Mouse (Mus musculus) limb, embryonic 11.5 days (tissue): Measurements from ENCODE around the gene Dnah10. TPM values are rescaled to one million over a fixed set of nuclear protein-coding genes. Genes with fewer than 3 reads are reported as not detected.

Source experiments
- ATAC-seq: fragments of 200-750 bp; cut with Nextera tagmentation; 2 replicates; pipeline ENCODE4 v1.8.0; 2017; ENCODE audit warnings: low read depth; ENCODE audit not compliant: insufficient number of reproducible peaks, low FRiP score, low TSS enrichment
- DNase-seq: peaks from one replicate; pipeline ENCODE4 v3.0.0-alpha.2; 2015; ENCODE audit warnings: low spot score
- H3K27ac ChIP-seq: fragments of 300-500 bp; sonication (generic); replicated peaks from 2 replicates; pipeline ENCODE4 v1.5.1; 2014; ENCODE audit warnings: low read depth, mild to moderate bottlenecking, low read length
- H3K27me3 ChIP-seq: fragments of 300-500 bp; sonication (generic); 2 replicates; pipeline ENCODE4 v1.6.1; 2014; ENCODE audit warnings: mild to moderate bottlenecking, low read length, mixed read lengths; ENCODE audit not compliant: control insufficient read depth, insufficient read depth
- H3K36me3 ChIP-seq: fragments of 300-500 bp; sonication (generic); 2 replicates; pipeline ENCODE4 v1.6.1; 2014; ENCODE audit warnings: mild to moderate bottlenecking, low read length, moderate library complexity, mixed read lengths; ENCODE audit not compliant: control insufficient read depth, insufficient read depth
- H3K4me1 ChIP-seq: fragments of 300-500 bp; sonication (generic); 2 replicates; pipeline ENCODE4 v1.6.1; 2014; ENCODE audit warnings: low read length, mixed read lengths; ENCODE audit not compliant: control insufficient read depth, insufficient read depth
- H3K4me2 ChIP-seq: fragments of 300-500 bp; sonication (generic); 2 replicates; pipeline ENCODE4 v1.6.1; 2014; ENCODE audit warnings: low read depth, mild to moderate bottlenecking, moderate library complexity; ENCODE audit not compliant: severe bottlenecking
- H3K4me3 ChIP-seq: fragments of 300-500 bp; sonication (generic); 2 replicates; pipeline ENCODE4 v1.5.1; 2014; ENCODE audit warnings: low read depth, low read length
- H3K9ac ChIP-seq: fragments of 300-500 bp; sonication (generic); 2 replicates; pipeline ENCODE4 v1.6.1; 2014; ENCODE audit warnings: mild to moderate bottlenecking, low read length
- H3K9me3 ChIP-seq: fragments of 300-500 bp; sonication (generic); 2 replicates; pipeline ENCODE4 v1.6.1; 2016; ENCODE audit warnings: low read length; ENCODE audit not compliant: control insufficient read depth
- WGBS: fragments of 180-500 bp; shearing (Covaris S2); extraction: QIAGEN DNeasy Blood & Tissue Kit; methylation state at CpG from one replicate; pipeline ENCODE4 v1.1.7; 2014; 5-methylcytosine and 5-hydroxymethylcytosine counted together
- polyA plus RNA-seq: library from polyadenylated mRNA; unstranded; fragments of >200 nt; fragmentation: Nextera tagmentation; extraction: Ambion mirVana; gene quantifications from 2 replicates; pipeline ENCODE4 v1.2.1, GENCODE M21; 2014

Dnah10 gene
- polyA plus RNA-seq, 1 experiment from 2014 or later, result not detected

DNA sequence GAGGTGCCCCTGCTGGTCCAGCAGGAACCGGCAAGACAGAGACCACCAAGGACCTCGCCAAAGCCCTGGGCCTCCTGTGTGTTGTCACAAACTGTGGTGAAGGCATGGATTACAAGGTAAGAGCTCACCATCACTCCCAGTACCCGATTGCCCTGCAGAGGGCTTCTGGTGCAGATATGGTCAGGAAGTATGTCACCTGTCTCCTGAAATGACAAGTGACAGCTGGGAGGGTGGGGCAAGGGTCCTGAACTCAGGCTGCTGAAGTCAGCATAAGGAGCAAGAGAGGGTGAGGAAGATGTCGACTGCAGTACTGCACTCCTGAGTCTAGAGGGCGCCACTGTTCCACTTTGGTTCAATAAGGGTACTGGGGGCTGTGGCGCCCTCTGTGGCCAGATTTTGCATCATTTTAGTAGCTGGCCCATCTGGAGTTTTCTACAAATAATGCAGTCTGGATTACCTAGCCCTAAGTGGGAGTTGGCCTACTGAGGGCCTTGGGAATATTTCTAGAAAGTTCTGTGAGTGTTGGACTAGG lies 52.4 kb downstream of the Dnah10 start:
- Histone ChIP-seq H3K36me3 (no peaks in the 10 kb centered on the region), H3K9me3 (no peaks in the 10 kb centered on the region; the same call in 1 of the 2 replicates), H3K4me1 (no peaks in the 10 kb centered on the region), H3K27ac (no peak overlapping the region), H3K9ac (no peak overlapping the region), H3K4me2 (no peak overlapping the region), H3K27me3 (no peaks in the 10 kb centered on the region), H3K4me3 (no peak overlapping the region)
- DNase-seq (peak; percentile 58), ATAC-seq (no peak)
- WGBS, result 61% methylated on average over 6 of the region's 6 CpGs

DNA sequence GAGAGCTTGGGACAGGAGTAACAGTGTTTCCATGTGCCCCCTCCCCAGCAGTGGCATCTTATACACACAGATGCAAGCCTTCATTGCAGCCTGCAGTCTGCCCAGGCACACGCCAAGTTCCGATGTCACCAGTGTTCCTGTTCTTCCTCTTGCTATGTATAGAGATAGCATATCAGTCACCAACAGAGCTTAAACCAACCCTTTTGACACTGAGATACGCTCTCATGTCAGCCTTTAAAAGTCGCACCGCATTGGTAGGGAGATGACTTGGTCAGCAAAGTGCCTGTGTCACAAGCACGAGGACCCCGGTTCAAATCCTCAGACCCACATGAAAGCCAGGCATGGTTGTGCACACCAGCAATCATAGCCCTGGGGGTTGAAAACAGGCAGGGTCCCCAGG lies 55.0 kb downstream of the Dnah10 start:
- no peaks in the 10 kb centered on the region for H3K4me1 ChIP-seq
- ATAC-seq (no peak), DNase-seq (no peak)

DNA sequence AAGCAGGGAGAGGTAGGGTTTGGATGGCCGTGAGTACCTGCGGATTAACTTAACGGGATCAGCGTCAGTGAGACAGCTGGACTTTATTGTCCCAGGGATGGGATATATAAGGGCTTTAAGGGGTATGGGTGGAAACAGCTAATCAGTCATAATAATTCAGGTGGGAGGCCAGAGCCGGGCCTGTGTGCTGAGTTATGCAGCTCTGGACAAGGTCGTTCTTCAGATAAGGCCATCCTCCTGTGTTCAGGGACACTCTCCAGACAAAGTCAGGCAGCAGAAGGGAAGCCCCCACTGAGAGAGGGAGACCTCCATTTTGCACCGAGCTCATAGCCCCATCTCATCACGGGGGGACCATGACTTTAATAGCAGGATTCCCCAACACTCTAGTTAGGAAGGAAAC lies 56.8 kb downstream of the Dnah10 start:
- Histone ChIP-seq H3K9me3 (no peaks in the 10 kb centered on the region; the same call in 1 of the 2 replicates), H3K27ac (no peak overlapping the region), H3K4me3 (no peak overlapping the region), H3K4me2 (no peak overlapping the region), H3K9ac (no peak overlapping the region), H3K27me3 (no peaks in the 10 kb centered on the region), H3K4me1 (no peaks in the 10 kb centered on the region), H3K36me3 (no peaks in the 10 kb centered on the region)
- DNase-seq (no peak), ATAC-seq (no peak)
- 83% methylated on average over 8 of the region's 8 CpGs for WGBS

More for the DNA sequence above, 55.0 kb downstream of the Dnah10 start:
- Histone ChIP-seq H3K4me2 (no peak overlapping the region), H3K9ac (no peak overlapping the region), H3K27ac (no peak overlapping the region), H3K36me3 (no peaks in the 10 kb centered on the region), H3K9me3 (no peaks in the 10 kb centered on the region; the same call in 1 of the 2 replicates), H3K27me3 (no peaks in the 10 kb centered on the region), H3K4me3 (no peak overlapping the region)
- 92% methylated on average over 7 of the region's 7 CpGs for WGBS

DNA sequence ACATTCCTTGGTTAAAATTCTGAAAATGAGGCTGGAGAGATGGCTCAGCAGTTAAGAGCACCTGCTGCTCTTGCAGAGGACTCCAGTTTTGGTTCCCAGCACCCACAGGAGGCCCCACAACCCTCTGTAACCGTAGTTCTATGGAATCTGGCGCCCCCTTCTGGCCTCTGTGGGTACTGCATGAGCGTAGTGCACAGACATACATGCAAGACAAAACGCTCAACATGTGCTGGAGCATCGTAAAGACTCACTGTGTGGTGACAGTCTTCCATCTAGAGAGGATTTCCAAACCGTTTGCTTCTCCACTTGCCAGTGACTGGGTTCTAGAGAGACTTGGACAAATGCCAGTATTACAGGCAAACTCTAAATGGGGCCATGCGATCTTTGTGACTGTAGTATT lies 60.8 kb downstream of the Dnah10 start:
- no peak for ATAC-seq
- Histone ChIP-seq H3K27me3 (no peaks in the 10 kb centered on the region), H3K4me2 (no peak overlapping the region), H3K4me3 (no peak overlapping the region), H3K9ac (no peak overlapping the region), H3K4me1 (no peaks in the 10 kb centered on the region), H3K36me3 (no peaks in the 10 kb centered on the region), H3K9me3 (no peaks in the 10 kb centered on the region), H3K27ac (no peak overlapping the region)
- WGBS, result 81% methylated on average over 7 of the region's 7 CpGs
- DNase-seq, result no peak

DNA sequence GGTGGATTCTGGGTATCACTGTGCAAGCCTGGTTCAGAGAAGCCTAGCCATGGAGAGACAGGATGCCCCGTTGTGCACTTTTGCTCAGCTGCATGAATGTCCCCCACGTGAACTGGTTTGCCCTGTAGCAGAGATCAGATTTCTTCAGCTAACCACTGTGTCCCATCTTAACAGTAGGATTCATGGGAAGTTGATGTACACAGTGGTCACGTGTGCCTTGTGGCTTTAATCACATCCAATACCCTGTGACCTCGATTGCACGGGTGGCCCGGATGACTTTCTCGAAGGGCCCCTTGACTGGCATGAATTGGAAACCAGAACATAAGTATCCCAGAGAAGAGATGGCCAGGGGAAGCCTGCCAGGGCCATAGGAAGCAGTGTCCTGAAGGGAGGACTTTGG lies 67.2 kb downstream of the Dnah10 start:
- Histone ChIP-seq H3K9me3 (no peaks in the 10 kb centered on the region), H3K9ac (no peak overlapping the region), H3K27me3 (no peaks in the 10 kb centered on the region), H3K4me2 (no peak overlapping the region), H3K27ac (no peak overlapping the region), H3K4me1 (no peaks in the 10 kb centered on the region), H3K4me3 (no peak overlapping the region), H3K36me3 (no peaks in the 10 kb centered on the region)
- 93% methylated on average over 7 of the region's 7 CpGs for WGBS
- no peak for ATAC-seq
- DNase-seq, result no peak

DNA sequence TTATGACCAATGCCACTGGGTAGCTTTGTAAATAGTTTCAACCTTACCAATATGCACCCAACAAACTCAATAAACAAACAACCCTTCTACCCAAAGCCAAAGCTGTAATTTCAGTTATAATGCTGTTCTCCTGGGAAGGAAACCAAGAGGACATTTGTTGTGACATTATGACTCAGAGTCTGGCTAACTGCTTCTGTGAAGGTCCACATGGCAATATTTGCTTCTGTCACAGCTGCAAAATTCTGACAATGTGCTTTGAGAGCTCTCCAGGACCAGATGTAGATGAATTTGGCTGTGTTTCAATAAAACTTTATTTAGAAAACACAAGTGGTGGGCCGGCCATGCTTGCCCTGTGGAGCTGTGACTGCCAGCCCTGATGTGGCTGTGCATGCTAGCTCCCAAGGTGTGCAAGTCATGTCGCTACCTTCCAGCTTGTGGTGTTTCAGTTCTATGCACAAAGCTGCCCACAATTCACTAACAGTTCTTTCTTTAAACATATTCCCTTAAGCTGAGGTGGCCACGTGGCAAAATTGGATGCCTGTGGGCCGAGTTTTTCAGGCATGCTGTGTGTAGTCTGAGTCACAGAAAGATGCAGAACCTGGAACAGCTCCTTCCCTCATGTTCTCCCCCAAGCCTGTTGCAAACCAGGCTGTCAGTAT lies 85.0 kb downstream of the Dnah10 start:
- H3K4me3 ChIP-seq, result no peak overlapping the region
- no peak overlapping the region for H3K9ac ChIP-seq
- no peaks in the 10 kb centered on the region for H3K9me3 ChIP-seq
- no peaks in the 10 kb centered on the region for H3K4me1 ChIP-seq
- DNase-seq (no peak), ATAC-seq (no peak)
- 86% methylated on average over 4 of the region's 4 CpGs for WGBS
- H3K36me3 ChIP-seq, result no peaks in the 10 kb centered on the region
- H3K4me2 ChIP-seq, result no peak overlapping the region
- H3K27me3 ChIP-seq, result no peaks in the 10 kb centered on the region
- H3K27ac ChIP-seq, result no peak overlapping the region

DNA sequence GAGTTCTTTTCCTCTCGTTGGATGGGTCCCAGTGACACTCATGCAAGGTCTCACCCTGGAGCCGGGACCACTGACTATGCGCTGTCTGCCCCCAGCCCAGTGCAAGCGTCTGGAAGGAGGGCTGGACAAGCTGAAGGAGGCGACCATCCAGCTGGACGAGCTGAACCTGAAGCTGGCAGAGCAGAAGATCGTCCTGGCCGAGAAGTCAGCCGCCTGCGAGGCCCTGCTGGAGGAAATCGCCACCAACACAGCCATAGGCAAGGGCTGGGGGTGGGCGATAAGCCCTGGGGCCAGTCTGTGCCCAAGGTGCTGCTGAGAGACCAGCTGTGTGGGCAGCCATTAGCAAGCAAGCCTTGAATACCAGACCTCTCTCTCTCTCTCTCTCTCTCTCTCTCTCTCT lies 87.6 kb downstream of the Dnah10 start:
- H3K4me3 ChIP-seq, result no peak overlapping the region
- ATAC-seq, result no peak
- H3K36me3 ChIP-seq, result no peaks in the 10 kb centered on the region
- H3K9ac ChIP-seq, result no peak overlapping the region
- 84% methylated on average over 12 of the region's 12 CpGs for WGBS
- no peak overlapping the region for H3K4me2 ChIP-seq
- no peaks in the 10 kb centered on the region for H3K4me1 ChIP-seq
- no peak for DNase-seq
- H3K27ac ChIP-seq, result no peak overlapping the region
- H3K27me3 ChIP-seq, result no peaks in the 10 kb centered on the region
- H3K9me3 ChIP-seq, result no peaks in the 10 kb centered on the region

DNA sequence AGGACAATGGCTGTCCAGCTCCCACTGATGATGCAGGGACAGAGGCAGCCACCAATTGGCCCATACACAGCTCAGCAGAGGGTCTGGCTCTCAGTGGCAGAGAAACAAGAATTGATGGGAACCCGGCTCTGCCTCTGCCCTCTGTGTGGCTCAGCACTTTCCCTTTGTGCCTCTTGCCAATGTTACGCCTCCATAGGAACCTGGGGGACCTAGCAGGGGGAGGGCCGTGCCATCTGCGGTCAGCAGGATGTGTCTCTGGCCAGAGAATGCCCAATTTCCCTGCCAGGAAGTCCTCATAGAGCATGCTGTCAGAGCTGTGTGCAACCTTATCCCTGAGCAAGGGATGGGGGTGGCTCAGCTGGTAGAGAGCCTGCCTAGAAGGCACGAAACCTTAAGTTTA lies 89.9 kb downstream of the Dnah10 start:
- Histone ChIP-seq H3K27me3 (no peaks in the 10 kb centered on the region), H3K4me2 (no peak overlapping the region), H3K9ac (peak overlapping the region; percentile 17; the same call in 1 of the 2 replicates), H3K9me3 (no peaks in the 10 kb centered on the region), H3K4me3 (no peak overlapping the region), H3K4me1 (no peaks in the 10 kb centered on the region), H3K27ac (no peak overlapping the region), H3K36me3 (no peaks in the 10 kb centered on the region)
- no peak for ATAC-seq
- 66% methylated on average over 5 of the region's 5 CpGs for WGBS
- DNase-seq, result no peak

DNA sequence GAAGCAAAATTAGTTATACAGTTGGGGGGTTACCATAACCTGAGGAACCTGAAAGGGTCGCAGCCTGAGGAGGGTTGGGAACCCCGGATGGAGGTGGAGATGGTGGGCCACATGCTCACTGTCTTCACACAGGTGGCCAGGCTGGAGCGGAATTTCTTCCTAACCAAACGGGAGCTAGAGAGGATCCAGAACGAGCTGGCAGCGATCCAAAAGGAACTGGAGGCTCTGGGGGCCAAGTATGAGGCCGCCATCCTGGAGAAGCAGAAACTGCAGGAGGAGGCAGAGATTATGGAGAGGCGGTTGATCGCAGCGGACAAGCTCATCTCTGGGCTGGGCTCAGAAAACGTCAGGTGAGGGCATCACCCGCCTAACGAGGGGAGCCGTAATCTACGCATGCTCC lies 92.2 kb downstream of the Dnah10 start:
- ATAC-seq (no peak), DNase-seq (no peak)
- no peaks in the 10 kb centered on the region for H3K9me3 ChIP-seq
- H3K4me1 ChIP-seq, result no peaks in the 10 kb centered on the region
- WGBS, result 90% methylated on average over 15 of the region's 15 CpGs
- no peaks in the 10 kb centered on the region for H3K36me3 ChIP-seq
- H3K4me2 ChIP-seq, result no peak overlapping the region
- H3K4me3 ChIP-seq, result no peak overlapping the region
- H3K9ac ChIP-seq, result no peak overlapping the region
- no peaks in the 10 kb centered on the region for H3K27me3 ChIP-seq
- H3K27ac ChIP-seq, result no peak overlapping the region
